Mouse (Mus musculus) retina, postnatal 1 day (tissue): ENCODE measurements around the gene Slc35g1.
"Not testable (repeated sequence)": the region's sequence is repeated elsewhere in the genome, so short reads cannot be mapped to it uniquely, and the experiment has no call there.

Experiments used
- DNase-seq: peaks from one replicate; pipeline ENCODE4 v3.0.0-alpha.2; 2012

Gene Slc35g1

GRCm38 (mm10) chr19:38395701-38396632 lies at the start of gene Slc35g1:
TSS of gene Slc35g1 (plus strand) at chr19:38395980.
- peak; percentile 91 for DNase-seq

DNA sequence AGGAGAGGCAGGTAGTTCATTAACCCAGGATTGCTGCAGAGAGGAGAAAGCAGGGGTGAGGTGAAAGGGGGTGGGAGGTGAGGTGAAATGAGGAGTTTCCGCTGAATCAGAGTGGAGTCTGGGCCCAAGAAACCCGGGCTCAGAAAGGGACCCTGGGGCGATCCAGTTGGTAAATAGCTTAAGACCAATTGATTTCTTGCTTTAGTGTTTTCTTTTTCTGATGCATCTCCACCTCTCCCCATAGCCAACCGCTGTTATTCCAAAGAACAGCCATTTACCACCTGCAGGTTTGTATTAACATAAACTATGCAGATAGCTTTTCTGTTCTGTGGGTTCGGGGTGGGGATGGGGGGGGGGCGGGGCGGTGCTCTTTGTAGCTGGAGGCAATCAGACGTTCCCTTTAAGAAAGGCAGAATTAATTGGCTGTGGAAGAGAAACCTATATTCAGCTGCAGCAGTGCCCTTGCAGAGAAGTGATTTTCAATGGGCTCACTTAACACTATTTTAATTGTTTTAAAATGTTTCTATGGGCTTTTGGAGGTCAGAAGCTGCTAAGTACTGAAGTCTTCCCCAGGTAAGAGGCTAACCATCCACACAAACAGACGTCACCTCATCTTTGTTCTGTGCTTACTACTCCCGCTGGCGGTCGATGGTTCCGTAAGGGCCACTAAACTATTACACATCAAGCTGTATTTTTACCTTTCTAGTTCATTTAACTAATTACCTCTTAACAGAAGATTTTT lies 47.3 kb upstream of the Slc35g1 start:
- DNase-seq = no peak

DNA sequence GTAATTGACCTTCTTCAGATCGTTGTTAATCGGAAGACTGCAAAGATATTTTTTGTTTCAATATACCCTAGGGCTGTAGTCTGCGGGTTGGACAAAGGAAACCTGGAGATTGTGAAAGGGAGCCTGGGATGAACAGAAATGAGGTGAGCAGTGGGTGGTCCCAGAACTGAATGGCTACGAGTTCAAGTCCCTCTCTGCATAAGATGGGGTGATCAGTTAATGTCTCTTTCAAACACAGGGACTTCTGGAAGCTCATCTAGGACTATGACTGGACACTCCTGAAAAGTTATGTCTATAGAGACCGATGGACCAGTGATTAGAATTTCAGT lies 46.8 kb upstream of the Slc35g1 start:
- DNase-seq = no peak

DNA sequence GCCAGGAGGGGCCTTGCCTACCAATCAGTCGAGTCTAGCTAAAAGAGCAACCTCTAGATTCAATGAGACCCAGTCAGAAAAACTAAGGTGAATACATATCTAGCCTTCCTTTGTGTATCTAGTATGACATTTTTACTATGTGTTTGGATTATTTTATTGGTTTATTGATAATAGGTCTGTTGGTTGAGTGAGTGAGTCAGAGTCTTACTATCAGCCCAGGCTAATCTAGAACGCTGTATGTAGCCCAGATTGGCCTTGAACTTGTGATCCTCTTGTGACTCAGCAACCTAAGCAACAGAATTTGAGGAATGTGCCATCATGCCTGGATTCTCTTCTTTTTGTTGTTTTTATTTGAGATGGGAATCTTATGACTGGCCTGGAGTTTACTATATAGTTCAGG lies 44.6 kb upstream of the Slc35g1 start:
- no peak for DNase-seq

DNA sequence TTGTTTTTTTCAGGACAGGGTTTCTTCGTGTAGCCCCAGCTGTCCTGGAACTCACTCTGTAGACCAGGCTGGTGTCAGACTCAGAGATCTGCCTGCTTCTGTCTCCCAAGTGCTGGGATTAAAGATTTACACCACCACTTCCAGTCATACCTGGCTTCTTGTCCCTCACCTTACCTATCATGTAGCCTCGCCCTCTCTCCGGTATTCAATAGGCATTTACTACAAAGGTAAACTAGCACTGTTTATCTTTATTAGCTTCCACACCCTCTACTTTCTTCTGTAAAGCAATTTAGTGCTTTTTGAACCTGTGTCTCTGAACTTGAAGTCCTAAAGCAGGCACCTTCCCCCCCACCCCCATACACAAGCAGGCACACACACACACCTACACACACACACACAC lies 44.1 kb upstream of the Slc35g1 start:
- no peak for DNase-seq

DNA sequence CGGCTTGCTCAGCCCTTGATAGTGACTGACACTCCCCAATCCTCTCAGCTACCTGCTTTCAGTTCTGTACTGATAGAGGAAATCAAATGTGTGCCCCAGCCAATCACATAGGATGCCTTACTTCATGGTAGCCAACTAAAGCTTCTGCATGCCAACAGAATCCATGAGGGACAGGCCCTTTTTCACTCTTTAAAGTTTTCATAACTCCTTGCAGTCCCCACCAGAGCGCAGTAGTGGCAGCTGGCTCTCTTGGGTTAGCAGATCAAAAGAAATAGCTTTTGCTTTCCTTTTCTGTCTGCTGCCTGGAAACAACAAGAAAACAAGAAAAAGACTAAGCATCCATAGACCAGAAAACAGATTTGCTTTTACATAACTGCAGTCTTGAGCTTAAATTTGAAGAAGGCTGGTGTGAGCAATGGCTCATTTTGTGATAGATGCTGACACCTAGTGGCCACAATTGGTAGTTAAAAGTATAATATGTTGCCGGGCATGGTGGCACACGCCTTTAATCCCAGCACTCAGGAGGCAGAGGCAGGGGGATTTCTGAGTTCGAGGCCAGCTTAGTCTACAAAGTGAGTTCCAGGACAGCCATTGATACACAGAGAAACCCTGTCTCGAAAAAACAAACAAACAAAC lies 43.2 kb upstream of the Slc35g1 start:
- peak; percentile 80 for DNase-seq

DNA sequence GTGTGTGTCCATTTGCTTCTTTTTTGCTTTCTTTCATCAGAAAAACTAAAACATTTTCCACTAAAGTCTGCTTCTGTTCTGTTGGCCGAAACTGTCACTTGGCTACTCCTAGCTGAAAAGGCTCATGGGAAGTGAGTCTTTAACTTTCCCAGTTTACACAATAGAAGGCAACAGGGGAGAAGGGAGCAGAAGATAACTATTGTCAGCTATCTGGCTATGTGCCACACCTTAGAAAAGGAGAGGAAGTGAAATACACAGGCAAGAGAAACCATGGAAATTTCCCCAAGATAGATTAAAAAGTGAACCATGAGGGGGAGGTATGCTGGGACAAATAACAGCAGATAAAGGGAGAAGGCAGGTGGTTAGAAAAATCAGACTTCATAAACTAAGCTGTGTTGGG lies 41.5 kb upstream of the Slc35g1 start:
- no peak for DNase-seq

DNA sequence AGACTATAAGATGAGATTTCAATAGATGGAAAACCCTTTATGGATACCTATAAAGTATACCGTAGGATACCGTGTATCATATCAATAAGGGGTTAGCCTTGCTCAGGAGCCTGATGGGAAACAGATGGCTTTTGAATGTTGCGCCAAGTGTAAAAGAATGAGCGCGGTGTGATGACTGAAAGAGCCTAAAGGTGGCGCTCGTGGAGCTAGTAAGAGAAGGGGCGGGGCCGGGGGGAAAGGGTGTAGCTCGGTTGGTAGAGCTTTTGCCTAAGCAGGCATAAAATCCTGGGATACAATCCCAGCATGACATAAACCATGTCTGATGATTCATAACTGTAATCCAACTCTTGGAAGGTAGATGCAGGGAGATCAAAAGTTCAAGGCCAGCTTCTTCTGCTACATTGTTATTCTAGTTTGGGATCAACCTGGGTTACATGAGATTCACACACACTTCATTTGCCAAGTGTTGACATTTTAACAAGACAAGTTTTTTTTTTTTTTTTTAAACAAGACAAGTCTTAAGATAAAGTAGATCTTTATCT lies 40.9 kb upstream of the Slc35g1 start:
- DNase-seq = no peak

GRCm38 (mm10) chr19:38356211-38356828 lies 39.5 kb upstream of the Slc35g1 start:
- DNase-seq = no peak

GRCm38 (mm10) chr19:38357956-38358623 lies 37.7 kb upstream of the Slc35g1 start:
- DNase-seq = no peak

DNA sequence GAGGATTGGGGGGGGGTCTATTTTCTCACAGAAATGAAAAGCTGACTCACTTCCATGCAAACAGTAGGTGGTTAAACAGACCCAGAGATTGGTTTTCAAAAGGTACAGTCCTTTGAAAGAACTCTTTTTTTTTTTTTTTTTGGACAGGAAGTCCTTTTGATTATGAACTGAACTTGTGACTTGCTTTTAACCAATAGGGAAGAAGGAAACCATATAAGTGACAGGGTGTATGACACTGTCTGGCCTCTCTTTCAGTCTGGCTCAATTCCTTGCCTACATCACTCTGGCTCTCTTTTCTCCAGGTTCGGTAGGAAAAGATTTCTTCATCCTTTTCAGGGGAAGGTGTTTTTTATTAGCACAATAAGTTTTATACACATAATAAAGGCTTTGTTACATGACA lies 36.5 kb upstream of the Slc35g1 start:
- DNase-seq = no peak

DNA sequence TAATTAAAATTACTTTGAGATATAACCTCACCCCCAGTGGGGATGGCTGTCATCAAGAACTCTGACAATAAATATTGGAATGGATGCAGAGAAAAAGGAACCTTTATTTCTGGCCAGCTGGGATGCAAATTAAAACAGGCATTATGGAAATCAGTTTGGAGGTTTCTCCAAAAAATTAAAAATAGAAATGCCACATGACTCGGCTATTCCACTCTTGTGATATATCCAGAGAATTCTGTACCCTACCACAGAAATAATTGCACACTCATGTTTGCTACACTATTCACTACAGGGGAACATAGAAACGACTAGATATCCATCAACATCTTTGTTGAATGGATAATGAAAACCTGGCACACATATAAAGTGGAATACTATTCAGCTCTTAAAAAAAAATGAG lies 33.9 kb upstream of the Slc35g1 start:
- no peak for DNase-seq

GRCm38 (mm10) chr19:38363358-38363757 lies 32.4 kb upstream of the Slc35g1 start:
- peak; percentile 89 for DNase-seq

DNA sequence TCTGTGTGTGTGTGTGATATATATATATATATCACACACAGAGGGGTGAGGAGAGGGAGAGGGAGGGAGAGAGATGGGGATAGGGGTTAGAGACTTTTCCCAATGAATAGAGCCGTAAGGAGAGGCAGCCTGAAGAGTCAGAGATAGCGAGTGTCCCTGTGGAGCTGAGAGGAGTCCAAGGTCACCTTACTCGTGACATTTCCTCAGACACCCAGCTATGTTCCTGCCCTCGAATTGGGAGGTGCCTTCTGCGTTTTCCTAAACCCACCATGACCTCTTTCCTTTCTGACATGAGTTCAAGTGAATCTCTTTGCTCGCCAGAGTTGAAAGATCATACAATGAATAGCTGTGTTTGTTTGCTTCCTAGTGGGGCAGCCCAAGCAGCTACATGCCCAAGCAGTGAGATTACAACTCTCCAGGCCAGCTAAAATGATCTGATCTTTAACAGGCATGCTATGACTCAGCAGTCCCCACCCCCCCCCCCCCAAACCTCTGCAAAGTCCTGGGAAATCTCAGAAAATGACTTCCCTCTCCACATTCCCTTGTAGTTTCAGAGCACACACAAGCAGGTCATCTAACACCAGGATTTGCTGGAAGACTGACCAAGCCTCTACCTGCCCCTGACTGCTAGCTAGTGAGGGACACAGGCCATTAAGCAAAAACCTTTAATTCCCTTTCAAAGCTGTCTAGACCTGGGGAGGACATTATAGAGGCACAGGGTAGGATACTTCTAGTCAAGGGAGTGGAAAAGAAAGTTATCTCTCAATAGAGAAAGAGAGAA lies 31.7 kb upstream of the Slc35g1 start:
- no peak for DNase-seq

DNA sequence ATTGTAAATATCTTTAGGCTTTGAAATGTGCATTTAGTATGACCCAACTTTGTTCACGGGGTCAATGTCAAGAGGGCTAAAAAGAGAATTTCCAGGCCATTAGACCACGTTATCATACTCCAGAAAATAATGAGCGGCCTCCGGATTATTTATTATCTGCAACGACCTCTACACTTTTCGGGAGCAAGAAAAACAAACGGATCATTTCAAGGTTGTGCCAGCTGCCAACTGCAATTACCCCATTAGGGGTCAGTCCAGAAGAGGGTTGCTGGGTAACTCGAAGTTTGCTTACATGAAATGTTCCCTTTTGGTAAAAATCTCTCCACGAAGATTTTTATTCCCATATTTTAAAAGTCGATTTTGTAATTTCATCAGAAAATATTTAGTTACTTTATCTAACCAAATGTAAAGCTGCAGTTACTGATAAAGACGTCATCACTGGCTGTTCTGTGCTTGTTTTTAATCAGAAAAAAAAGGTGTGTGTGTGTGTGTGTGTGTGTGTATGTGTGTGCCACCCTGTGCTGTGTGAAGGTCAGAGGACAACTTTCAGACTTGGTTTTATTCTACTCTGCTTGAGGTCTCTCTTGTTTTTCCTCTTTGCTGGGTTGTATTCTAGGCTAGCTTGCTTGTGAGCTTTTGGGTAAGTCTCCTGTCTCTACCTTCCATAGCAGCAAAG lies 30.7 kb upstream of the Slc35g1 start:
- DNase-seq = peak; percentile 63

- peak; percentile 89 for DNase-seq
Observed at GRCm38 (mm10) chr19:38372460-38373102, 23.2 kb upstream of the Slc35g1 start.

DNA sequence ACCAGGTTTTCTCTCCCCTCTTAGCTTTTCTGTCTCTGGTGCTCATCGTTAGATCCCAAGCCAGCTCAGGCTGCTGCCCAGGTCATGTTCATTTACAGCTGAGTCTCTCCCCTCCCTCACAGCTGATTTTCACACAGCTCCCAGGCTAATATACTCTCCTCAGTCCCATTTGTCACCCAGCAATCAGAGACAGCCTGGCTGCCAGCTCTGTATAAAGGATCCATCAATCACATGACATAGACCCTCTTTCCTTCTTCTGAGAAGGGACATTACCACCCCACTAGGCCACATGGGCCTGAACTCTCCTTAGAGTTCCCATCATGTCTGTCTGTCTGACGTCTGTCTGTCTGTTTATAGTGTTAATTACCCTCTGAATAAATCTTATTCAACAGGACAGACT lies 22.4 kb upstream of the Slc35g1 start:
- peak; percentile 34 for DNase-seq

DNA sequence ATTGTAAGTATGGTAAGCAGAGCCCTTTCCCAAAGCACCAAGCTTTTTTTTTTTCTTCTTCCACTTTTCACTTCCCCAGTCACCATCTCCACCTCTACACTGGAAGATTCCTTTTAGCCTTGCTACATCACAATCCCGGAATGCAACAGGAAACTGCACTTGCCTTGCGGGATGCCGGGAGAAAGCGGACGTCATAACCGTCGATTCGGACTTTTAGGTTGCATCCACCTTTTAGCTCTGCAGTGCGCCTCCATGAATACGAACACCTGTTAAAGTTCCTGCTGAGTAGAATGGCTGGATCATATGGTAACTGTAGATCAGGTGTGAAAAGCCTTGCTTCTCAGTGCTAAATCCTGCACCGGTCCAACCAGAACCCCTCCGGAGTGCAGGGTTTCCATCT lies 12.0 kb upstream of the Slc35g1 start:
- no peak for DNase-seq

DNA sequence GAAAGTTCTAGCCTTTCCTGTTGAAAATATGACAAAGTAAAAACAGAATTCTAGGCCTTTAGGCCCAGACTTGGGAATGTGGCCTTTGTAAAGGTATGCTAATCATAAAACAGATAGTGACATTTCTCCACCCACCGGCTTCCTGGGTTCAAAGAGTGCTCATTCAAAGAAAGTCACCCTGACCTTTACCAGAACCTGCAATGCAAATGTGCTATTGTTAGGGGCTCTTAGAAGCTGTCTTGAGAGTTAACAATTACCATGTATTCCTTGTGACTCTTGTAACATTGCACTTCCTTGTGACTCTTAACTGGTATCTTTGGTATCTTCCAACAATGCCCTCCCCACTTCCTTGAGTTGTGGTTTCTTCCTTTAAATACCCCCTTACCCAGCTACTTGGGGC lies 8.8 kb upstream of the Slc35g1 start:
- not testable (repeated sequence) for DNase-seq

GRCm38 (mm10) chr19:38387835-38388234 lies 7.9 kb upstream of the Slc35g1 start:
- no peak for DNase-seq

- no peak for DNase-seq
Observed at GRCm38 (mm10) chr19:38396633-38396970, 822 bp downstream of the Slc35g1 start.
